Mouse (Mus musculus): Measurements from ENCODE around the gene Kcna6.

Kcna6 gene

DNA sequence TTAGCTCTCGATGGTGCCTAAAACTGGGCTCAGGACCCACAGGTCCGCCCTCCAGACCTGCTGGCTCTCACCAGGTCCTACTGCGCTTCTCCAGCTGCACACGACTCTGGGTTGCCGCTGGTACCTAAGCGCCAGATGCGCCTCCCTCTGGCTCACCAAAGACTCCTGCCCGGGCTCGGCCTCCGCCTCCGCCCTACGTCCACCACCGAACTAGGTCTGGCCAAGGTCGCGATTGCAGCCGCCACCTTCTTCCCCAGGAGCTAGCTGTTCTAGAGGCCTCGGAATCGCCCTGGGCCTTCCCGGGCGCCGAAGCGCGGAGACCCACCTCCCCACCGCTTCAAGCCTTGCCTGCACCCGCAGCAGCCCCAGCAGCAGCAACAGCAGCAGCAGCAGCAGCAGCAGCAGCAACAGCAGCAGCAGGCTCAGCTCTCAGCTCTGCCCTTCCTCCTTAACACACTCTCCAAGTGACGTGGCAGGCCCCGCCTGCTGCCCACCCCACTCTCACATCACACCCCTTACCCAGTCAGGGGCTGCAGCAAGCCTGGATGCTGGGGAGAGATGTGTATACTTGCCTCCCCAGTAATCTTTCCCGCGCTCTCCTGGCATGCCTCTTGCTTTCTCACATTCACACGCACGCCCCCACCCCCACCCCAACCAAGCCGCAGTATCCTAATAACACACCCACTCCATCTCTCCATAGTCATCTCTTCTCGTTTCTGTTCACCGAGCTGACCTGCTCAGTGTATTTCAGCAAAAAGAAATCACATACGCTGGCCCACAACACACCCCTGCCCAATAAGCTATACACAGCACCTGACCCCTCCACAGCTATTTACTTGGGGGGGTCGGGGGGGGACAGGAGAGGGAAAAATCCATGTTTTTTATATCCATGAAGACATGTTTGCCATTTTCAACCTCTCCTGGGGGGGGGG, at the start of gene Kcna6:
Kcna6 (minus strand) TSS at position 464 of the 932 bp plus-strand sequence.
- DNase-seq: peak; percentile 80

DNA sequence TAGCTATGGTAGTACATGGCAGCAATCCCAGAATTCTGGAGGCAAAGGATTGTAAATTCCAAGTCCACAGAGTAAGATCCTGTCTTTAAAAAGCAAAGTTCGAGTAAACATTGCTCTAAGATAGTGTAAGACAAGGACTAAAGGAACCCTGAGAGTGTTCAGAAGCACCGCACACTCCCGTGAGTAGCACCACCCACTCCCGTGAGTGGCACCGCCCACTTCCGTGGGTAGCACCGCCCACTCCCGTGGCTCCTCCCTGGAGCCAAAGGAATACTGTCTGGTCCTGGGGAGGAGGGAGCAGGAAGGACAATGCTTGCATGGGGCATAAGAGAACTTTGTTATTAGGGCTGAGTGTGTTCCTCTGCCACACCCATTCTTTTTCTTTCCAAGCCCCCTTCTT, 48.4 kb upstream of the Kcna6 start:
- DNase-seq: no peak

- DNase-seq: no peak
These were observed 43.7 kb upstream of the Kcna6 start for GRCm38 (mm10) chr6:126784206-126784605.

- no peak for DNase-seq
These were observed 43.2 kb upstream of the Kcna6 start for GRCm38 (mm10) chr6:126783651-126784066.

- no peak for DNase-seq
These were observed 42.6 kb upstream of the Kcna6 start for GRCm38 (mm10) chr6:126783056-126783455.

GRCm38 (mm10) chr6:126777889-126778288, 37.4 kb upstream of the Kcna6 start:
- no peak for DNase-seq

- no peak for DNase-seq
These were observed 33.4 kb upstream of the Kcna6 start for GRCm38 (mm10) chr6:126773873-126774272.

- no peak for DNase-seq
These were observed 31.9 kb upstream of the Kcna6 start for GRCm38 (mm10) chr6:126772326-126772725.

DNA sequence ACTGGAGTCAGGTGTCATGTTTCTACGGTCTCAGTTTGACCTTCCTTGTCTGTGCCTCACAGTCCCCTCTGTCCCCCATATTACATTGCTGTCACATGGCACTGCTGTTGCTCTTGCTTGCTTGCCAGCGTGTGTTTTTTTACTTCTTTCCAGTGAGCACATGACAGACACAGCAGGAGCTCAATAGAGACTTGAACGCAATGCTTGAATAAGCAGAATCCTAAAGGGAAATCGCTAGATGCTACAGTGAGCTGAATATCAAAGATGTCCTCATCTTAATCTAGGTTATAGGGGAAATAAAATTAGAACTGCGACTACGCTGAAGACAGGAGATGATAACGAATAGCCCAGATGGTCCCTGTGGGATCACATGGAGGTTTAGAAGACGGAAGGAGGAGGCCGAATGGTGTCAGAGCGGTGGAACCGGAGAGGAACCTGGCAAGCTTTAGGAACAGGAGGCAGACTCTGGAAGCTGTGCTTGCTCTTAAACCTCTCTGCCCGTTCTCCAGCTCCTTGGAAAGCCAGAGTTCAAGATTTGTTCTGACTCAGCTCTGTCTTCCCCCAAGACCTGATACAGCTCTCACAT, 29.8 kb upstream of the Kcna6 start:
- no peak for DNase-seq

DNA sequence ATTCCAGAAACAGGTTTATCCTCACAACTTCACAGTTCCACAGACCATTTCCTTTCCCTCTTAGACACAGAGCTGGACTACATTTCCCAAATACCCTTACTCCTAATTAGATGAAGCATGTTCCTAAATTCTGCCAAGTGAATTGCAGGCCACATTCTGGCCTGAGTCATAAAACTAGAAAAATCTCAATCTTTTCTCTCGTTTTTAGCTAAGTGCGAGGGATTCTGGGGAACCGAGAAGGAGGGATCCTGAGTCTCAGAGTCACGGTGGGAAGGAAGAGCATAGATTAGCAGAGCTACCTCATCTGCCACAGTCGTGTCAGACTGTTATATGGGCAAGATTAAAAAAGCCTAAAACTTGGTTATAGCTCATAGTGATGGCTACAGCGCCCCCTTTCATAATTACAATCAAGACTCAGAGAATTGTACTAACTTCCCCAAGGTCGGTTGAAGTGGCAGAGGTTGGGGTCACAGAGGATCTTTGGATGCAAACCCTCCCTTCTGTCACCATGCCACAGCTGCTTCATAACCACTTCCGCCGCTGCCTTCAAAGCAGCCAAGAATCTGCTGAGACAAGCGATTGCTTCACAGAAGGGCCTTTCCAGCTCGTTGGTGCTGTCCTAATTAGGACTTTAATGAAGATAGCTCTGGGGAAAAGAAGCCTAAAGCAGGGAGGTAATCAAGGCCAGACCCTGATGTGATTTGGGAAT, 28.6 kb upstream of the Kcna6 start:
- DNase-seq: no peak

DNA sequence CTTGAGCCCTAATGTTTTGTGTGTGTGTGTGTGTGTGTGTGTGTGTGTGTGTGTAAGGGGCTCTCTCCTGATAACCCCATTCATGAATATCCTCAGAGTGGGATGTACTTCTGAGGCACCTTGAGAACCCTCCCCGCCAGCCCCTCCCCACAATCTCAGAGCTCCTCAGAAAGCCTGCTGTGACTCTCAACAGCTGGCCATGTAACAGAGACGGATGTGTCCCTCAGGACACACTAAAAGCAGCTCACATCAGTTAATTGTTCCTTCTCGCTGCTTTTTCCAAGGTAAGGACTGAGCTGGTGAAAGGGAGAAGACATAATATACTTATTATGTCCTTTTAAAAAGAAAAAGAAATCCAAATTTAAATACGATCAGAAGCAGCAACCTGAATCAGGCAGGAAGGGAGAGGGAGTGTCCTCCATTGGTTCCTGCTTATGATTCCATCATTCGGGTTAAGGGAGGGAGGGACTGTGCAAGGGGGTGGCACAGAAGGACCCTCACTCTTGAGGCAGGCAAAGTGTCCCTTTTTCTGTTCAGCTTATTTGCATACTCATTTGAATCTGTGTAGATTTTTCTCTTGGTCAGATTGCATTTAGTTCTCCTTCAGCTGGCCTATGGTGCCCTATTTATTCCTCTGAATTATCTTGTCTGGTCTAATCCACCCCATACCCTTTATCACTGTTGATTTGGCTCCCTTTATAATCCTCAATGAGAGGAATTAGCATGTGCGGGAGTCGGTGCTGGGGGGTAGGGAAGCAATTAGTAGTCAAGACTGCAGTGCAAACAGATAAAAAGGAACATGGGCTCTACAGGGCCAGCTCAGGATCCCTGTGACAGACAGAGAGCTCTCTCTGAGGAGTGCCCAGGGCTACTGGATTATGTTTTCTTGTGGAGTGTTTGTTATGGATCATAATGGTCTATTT, 27.4 kb upstream of the Kcna6 start:
- peak; percentile 37 for DNase-seq

GRCm38 (mm10) chr6:126766552-126766951, 26.1 kb upstream of the Kcna6 start:
- DNase-seq: peak; percentile 53

- DNase-seq: no peak
These were observed 24.2 kb upstream of the Kcna6 start for GRCm38 (mm10) chr6:126764563-126765091.

- DNase-seq: no peak
These were observed 20.9 kb upstream of the Kcna6 start for GRCm38 (mm10) chr6:126761362-126761761.

DNA sequence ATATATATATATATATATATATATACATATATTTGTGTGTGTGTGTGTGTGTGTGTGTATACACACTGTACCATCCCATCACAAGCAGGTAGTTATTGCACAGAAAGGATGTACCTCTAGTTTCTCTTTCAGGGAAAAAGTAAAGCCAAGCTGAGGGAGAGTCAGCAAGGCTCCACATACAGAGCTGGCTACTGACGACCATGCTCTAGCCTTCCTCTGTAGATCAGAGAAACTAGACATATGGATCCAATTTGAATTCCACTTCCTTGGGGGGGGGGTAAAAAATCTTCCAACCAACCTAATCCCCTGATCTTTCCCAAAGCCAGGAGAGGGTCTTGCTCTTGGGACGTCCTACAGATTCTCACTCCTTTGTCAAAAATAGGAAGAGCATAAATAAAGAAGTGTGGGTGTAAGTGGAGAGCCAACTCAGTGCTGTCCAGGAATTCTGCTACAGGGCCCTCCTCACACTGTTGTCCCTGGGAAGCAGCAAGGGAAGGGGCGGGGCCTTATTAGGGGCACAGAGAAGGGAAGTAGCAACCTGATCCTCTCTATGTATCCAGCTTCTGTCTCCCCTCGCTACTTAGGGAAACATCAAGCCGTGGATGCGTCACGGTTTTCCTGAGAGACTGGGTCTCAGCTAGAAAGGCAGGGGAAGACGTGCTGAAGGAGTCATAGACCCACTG, 15.4 kb upstream of the Kcna6 start:
- DNase-seq: peak; percentile 84

GRCm38 (mm10) chr6:126752520-126752919, 12.0 kb upstream of the Kcna6 start:
- peak; percentile 54 for DNase-seq

GRCm38 (mm10) chr6:126745888-126746287, 5.4 kb upstream of the Kcna6 start:
- DNase-seq: no peak

GRCm38 (mm10) chr6:126742610-126743009, 2.1 kb upstream of the Kcna6 start:
- no peak for DNase-seq

DNA sequence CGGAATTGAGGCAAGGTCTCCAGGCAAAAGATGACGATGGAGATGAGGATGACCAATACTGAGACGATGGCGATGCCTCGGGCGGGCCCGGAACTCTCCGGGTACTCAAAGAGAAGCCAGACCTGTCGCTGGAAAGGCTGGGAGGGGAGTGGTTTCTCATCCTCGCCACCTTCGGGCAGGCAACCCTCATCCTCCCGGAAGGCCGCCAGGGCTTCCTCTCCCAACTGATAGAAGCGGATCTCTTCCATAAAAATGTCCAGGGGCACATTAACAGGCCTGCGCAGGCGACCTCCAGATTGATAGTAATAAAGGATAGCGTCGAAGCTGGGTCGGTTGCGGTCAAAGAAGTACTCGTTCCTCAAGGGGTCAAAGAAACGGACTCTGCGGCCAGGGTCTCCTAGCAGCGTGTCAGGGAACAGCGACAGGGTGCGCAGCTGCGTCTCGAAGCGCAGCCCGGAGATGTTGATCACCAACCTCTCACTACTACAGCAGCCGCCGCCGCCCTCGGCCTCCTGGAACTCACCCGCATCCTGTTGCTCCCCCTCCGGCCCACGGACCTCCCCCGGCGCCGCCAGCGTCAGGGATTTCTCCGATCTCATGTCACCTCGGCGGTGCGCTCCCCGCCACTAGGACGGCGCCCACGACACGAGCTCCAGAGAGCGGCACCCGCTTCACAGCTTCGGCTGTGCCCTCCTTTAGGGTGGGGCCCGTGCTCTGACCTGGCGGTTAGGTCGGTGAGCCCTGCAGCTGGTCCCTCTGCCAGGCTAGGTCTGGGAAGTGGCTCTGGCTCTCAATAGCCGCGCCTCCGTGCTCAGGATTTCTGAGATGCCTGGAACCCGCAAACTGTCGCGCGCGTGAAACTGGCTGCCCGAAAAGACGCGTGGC, 906 bp downstream of the Kcna6 start:
- DNase-seq: peak; percentile 60

GRCm38 (mm10) chr6:126736996-126737395, 3.5 kb downstream of the Kcna6 start:
- no peak for DNase-seq

GRCm38 (mm10) chr6:126735806-126736205, 4.7 kb downstream of the Kcna6 start:
- no peak for DNase-seq
